Mouse (Mus musculus) neutrophil, adult 83 days (primary cell): ENCODE data around the gene Klhl31. TPM values are rescaled to one million over a fixed set of nuclear protein-coding genes. Genes with fewer than 3 reads are reported as not detected.

ENCODE experiments used
- total RNA-seq, 2 experiments: library from RNA; stranded (reverse); gene quantifications; one replicate each; pipeline ENCODE4 v1.2.4; 2023

Gene Klhl31
- total RNA-seq, result not detected

DNA sequence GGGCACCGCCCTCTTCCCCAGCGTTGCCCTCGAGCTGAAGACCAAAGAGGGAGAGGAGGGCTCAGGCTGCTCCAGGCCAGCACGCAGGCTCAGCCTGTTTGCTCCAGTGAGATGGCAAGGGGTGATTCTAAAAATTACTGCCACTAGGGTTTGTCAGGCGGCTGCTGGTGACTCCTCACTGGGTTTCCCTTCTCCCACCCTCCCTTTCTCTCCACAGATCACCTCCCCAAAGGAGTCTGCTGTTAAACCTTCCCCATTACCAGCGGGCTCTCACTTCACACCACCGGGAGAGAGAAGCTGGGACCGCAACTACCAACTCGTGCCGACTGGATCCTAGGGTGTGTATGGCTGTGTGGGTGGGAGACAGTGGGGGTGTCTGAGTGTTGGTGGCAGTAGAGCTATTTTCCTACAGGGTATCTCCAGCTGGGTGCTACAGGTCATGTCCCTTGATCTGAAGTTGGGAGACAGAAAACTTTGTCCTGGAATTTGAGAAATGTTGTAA, at the start of gene Klhl31:
Gene Klhl31, plus strand, starts transcription at position 51 of the 502 bp plus-strand sequence.

Other genes starting within 250 kb of the Klhl31 start
- gene Lrrc1, start 91.6 kb upstream of the Klhl31 start, total RNA-seq, result 1 to 10 TPM; 4.6 to 4.7 TPM
- gene Gclc, start 118.0 kb downstream of the Klhl31 start, total RNA-seq, result 10 to 100 TPM; 20.7 to 26.1 TPM